Mouse (Mus musculus) liver, embryonic 11.5 days (tissue): ENCODE results near the gene Thsd4. TPM values are rescaled to one million over a fixed set of nuclear protein-coding genes. Genes with fewer than 3 reads are reported as not detected.

Experiments
- ATAC-seq: fragments of 200-750 bp; cut with Nextera tagmentation; replicated peaks from 2 replicates; pipeline ENCODE4 v1.8.0; 2017; ENCODE audit warnings: moderate number of reproducible peaks, mild to moderate bottlenecking, moderate TSS enrichment, moderate library complexity; ENCODE audit not compliant: low FRiP score
- DNase-seq: peaks from one replicate; pipeline ENCODE4 v3.0.0-alpha.2; 2017; ENCODE audit warnings: low spot score
- H3K27ac ChIP-seq: fragments of 300-500 bp; sonication (generic); 2 replicates; pipeline ENCODE4 v1.5.1; 2014; ENCODE audit warnings: mild to moderate bottlenecking, low read depth, low read length, control low read depth
- H3K27me3 ChIP-seq: fragments of 300-500 bp; sonication (generic); replicated peaks from 2 replicates; pipeline ENCODE4 v1.6.1; 2014; ENCODE audit warnings: low read length, mixed read lengths; ENCODE audit not compliant: control insufficient read depth, insufficient read depth
- H3K36me3 ChIP-seq: fragments of 300-500 bp; sonication (generic); 2 replicates; pipeline ENCODE4 v1.6.1; 2014; ENCODE audit warnings: mild to moderate bottlenecking, low read length, moderate library complexity, mixed read lengths; ENCODE audit not compliant: control insufficient read depth, insufficient read depth
- H3K4me1 ChIP-seq: fragments of 300-500 bp; sonication (generic); replicated peaks from 2 replicates; pipeline ENCODE4 v1.6.1; 2014; ENCODE audit warnings: low read length, mixed read lengths; ENCODE audit not compliant: control insufficient read depth, insufficient read depth
- H3K4me2 ChIP-seq: fragments of 300-500 bp; sonication (generic); 2 replicates; pipeline ENCODE4 v1.6.1; 2014; ENCODE audit warnings: mild to moderate bottlenecking, control low read depth, moderate library complexity
- H3K4me3 ChIP-seq: fragments of 300-500 bp; sonication (generic); 2 replicates; pipeline ENCODE4 v1.5.1; 2014; ENCODE audit warnings: low read depth, low read length, control low read depth
- H3K9ac ChIP-seq: fragments of 300-500 bp; sonication (generic); 2 replicates; pipeline ENCODE4 v1.6.1; 2014; ENCODE audit warnings: low read depth, low read length, control low read depth
- H3K9me3 ChIP-seq: fragments of 300-500 bp; sonication (generic); 2 replicates; pipeline ENCODE4 v1.6.1; 2016; ENCODE audit warnings: low read length, inconsistent platforms, mixed read lengths; ENCODE audit not compliant: control insufficient read depth
- WGBS: fragments of 180-500 bp; shearing (Covaris S2); extraction: QIAGEN DNeasy Blood & Tissue Kit; methylation state at CpG from one replicate; pipeline ENCODE4 v1.1.7; 2014; 5-methylcytosine and 5-hydroxymethylcytosine counted together
- polyA plus RNA-seq: library from polyadenylated mRNA; unstranded; fragments of >200 nt; fragmentation: Nextera tagmentation; extraction: Ambion mirVana; gene quantifications from 2 replicates; pipeline ENCODE4 v1.2.1, GENCODE M21; 2014

The Thsd4 gene
- polyA plus RNA-seq, 1 experiment from 2014 or later = 6.8 TPM

DNA sequence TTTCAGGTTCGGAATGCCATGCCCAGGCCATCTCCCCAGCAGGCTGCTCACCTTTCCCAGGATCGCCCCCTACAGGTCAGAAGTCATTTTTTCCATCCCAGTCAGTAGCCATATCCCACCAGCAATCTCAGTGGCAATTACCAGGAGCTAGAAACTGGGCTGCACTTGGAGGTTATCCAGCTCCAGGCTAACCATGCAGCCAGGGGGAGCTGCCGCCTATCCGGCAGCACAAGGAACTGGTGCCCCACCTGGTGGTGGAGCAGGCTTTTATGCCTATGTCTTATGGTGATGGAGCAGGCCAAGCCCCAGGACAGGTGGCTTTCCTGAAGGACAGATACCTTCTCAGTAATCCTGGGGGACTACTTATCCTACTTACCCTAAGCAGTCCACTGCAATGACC, 26.3 kb upstream of the Thsd4 start:
- no peak overlapping the region for H3K27ac ChIP-seq

DNA sequence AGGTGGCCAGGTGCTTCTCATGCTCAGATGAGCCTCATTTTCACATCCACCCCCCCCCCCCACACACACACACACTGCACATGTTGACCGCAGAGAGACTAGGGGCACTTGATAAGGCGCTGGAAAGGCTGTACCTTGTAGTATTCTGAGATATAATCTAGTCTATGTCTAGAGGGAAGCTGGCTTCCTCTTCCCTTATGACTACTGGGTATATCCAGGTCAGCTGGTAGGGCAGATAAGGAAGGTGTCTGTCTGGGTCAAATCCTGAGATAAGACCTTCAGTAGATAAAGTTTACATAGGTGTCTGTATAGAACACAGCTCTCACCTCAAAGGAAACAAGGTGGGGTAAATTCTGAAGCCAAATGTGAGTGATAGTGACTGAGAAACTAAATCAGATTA, 24.3 kb upstream of the Thsd4 start:
- H3K4me1 ChIP-seq = peaks cover 10% of the 10 kb centered on the region; the same call in 1 of the 2 replicates
- H3K9me3 ChIP-seq = no peaks in the 10 kb centered on the region
- ATAC-seq (peak; percentile 39; the same call in 1 of the 2 replicates), DNase-seq (no peak)
- H3K4me3 ChIP-seq = no peak overlapping the region
- no peak overlapping the region for H3K27ac ChIP-seq
- no peak overlapping the region for H3K4me2 ChIP-seq
- H3K27me3 ChIP-seq = no peaks in the 10 kb centered on the region
- H3K36me3 ChIP-seq = no peaks in the 10 kb centered on the region
- H3K9ac ChIP-seq = no peak overlapping the region
- 51% methylated on average over 2 of the region's 2 CpGs for WGBS

More for the DNA sequence above, 26.3 kb upstream of the Thsd4 start:
- 30% methylated on average over 4 of the region's 4 CpGs for WGBS
- H3K9ac ChIP-seq = no peak overlapping the region
- DNase-seq (no peak), ATAC-seq (no peak)
- H3K4me2 ChIP-seq = no peak overlapping the region
- no peaks in the 10 kb centered on the region for H3K27me3 ChIP-seq
- no peaks in the 10 kb centered on the region for H3K9me3 ChIP-seq
- H3K4me3 ChIP-seq = no peak overlapping the region
- peaks cover 10% of the 10 kb centered on the region; the same call in 1 of the 2 replicates for H3K4me1 ChIP-seq
- H3K36me3 ChIP-seq = no peaks in the 10 kb centered on the region

DNA sequence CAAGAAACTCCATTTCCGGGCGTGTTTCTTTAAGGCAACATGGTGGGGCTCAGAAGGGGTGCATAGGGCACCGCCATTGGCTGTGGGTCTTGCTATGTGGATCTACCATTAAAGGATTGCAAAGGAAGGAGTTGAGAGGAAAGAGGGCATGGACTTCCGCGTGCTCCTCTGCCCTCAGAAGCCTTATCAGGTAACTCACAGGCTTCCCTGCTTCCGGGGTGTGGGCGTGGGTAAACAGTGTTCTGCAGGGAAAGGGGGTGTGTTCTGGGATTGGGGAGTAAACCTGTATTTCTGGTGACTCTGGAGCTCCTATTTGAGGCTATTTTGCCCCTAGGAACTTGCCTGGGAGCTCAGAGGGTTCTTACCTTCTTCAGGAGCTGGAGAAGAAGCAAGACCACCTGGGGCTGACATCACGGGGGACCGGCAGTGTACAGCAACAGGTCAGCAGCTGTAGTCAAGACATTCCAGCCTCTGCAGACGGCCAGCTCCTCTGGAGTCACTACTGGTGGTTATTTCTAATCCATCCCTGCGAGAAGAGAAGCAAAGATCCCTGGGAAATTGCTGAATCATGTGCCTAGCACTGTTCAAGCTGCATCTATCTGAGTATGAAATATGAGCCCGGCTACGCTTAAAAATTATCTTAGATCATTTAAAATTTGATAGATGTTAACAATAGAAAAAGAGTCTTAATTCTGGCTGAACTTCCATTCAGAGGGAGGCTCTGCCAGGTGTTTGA, 23.7 kb upstream of the Thsd4 start:
- DNase-seq (no peak), ATAC-seq (peak; percentile 70; the same call in 1 of the 2 replicates)
- WGBS = 49% methylated on average over 13 of the region's 13 CpGs

DNA sequence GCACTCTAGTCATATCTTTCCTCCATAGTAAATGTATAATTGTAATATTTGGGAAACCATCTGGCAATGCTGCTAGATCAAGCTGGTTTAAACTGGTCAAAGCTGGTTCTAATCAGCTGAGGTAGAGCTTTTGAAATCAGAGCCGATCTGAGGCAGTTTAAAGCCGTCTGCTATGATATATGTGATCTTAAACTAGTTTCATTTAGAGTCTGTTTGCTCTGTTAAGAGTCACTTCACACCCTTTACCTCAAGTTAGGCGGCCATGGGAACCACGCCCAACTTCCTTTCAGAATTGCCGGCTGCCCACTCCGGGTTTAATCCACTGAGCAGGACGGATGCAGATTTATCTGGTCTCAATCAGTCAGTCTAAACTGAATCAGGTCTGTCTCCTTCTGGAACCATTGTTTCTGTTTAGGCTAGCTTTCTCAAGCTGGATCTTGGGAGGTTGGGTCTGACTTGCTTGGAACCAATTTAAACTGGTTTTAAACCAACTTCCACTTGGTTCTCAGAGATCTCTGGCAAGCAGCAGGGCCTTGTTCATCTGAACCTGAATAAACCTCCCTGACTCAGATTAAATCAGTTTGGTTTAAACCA, 21.7 kb upstream of the Thsd4 start:
- ATAC-seq (no peak), DNase-seq (no peak)
- H3K4me2 ChIP-seq = no peak overlapping the region
- no peaks in the 10 kb centered on the region for H3K27me3 ChIP-seq
- H3K4me3 ChIP-seq = no peak overlapping the region
- H3K9me3 ChIP-seq = no peaks in the 10 kb centered on the region
- 59% methylated on average over 7 of the region's 7 CpGs for WGBS
- H3K27ac ChIP-seq = no peak overlapping the region
- H3K4me1 ChIP-seq = peaks cover 10% of the 10 kb centered on the region; the same call in 1 of the 2 replicates
- no peak overlapping the region for H3K9ac ChIP-seq
- H3K36me3 ChIP-seq = no peaks in the 10 kb centered on the region

More for the DNA sequence above, 23.7 kb upstream of the Thsd4 start:
- no peaks in the 10 kb centered on the region for H3K36me3 ChIP-seq
- H3K9me3 ChIP-seq = no peaks in the 10 kb centered on the region
- H3K9ac ChIP-seq = no peak overlapping the region
- no peaks in the 10 kb centered on the region for H3K27me3 ChIP-seq
- no peak overlapping the region for H3K27ac ChIP-seq
- no peak overlapping the region for H3K4me3 ChIP-seq
- H3K4me1 ChIP-seq = peaks cover 10% of the 10 kb centered on the region; the same call in 1 of the 2 replicates
- peak overlapping the region; percentile 16; the same call in 1 of the 2 replicates for H3K4me2 ChIP-seq

DNA sequence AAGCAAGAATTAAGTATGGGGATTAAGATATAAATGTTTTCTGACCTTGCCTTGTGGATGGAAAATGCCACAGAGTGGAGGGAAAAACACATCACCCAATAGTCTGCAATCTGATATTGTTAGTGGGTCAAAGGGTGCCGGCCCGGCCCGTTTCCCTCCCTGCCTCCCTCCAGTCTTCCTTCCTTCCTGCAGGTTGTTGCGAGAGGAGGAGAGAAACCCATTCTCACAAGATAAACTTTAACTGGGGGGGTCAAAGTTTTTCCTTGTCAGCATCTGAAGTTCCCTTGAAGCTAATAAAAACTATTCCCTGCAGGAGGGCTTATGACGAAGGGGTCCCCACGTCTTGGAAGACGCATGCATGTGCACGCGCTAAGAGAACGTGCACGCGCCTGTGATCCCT, 8.5 kb upstream of the Thsd4 start:
- Histone ChIP-seq H3K9ac (no peak overlapping the region), H3K4me3 (no peak overlapping the region), H3K27me3 (no peaks in the 10 kb centered on the region; the same call in 1 of the 2 replicates), H3K4me1 (no peaks in the 10 kb centered on the region), H3K4me2 (no peak overlapping the region), H3K36me3 (no peaks in the 10 kb centered on the region), H3K27ac (no peak overlapping the region), H3K9me3 (no peaks in the 10 kb centered on the region)
- DNase-seq (no peak), ATAC-seq (no peak)
- WGBS = 76% methylated on average over 12 of the region's 12 CpGs

DNA sequence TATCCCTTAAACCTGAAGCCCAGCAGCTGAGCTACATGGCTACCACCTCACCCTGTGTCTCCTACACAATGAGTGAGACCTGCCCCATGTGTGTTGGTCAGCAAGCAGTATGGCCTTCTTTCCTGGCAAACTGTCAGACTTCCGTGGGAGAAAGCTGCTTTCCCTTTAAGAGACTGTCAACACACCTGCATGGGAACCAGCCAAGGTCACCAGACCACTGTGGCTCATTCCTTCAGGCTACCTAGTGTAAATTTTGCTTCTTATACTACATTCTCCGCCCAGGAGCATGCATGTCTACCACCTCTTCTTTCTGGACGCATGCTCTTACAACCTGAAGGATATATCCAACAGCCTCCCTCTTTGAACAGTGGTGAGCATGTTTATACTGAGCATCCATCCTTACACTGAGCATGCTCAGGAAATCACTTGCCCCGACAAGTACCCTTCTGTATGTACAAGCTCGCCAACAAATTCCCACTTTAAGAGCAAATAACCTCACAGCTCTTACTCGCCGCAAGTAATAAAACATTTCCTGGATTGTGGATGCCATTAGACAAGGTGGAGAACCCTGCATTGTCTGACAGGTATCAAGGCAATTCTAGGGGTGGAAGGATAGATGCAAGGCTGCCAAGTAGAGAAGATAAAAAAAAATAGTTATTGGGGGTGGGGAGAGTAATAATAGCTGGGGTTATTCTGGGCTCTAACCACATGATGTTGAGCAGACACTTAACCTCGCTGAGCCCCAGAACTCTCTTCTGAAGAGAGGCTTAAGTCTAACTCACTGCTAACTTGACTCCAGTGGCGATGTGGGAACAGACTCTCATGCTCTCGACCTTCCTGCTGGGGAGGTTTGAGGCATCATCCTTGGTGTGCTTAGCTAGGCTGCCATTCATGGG, 7.8 kb upstream of the Thsd4 start:
- Histone ChIP-seq H3K27me3 (no peaks in the 10 kb centered on the region; the same call in 1 of the 2 replicates), H3K27ac (no peak overlapping the region), H3K4me3 (no peak overlapping the region), H3K4me2 (no peak overlapping the region), H3K4me1 (no peaks in the 10 kb centered on the region), H3K36me3 (no peaks in the 10 kb centered on the region), H3K9me3 (no peaks in the 10 kb centered on the region), H3K9ac (no peak overlapping the region)
- ATAC-seq (no peak), DNase-seq (no peak)
- 74% methylated on average over 10 of the region's 10 CpGs for WGBS

DNA sequence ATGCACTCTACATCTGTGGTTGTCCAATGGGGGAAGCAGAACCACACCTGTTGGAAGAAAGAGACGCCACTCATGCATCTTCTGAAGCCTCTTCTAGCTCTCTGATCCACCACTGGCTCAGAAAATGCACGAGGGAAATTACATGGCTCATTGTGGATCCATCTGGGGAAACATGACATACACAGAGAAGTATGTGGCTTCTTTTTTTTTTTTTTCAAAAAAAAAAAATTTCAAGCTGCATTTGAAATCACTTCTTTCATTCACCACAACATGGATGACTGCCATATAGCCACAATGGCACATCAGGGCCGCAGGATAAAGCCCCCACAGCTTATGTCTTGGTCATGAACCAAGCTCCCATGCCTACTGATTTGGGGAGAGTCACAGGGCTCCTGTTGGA, 6.4 kb upstream of the Thsd4 start:
- Histone ChIP-seq H3K4me1 (no peaks in the 10 kb centered on the region), H3K36me3 (no peaks in the 10 kb centered on the region), H3K9me3 (no peaks in the 10 kb centered on the region), H3K9ac (no peak overlapping the region), H3K27ac (no peak overlapping the region), H3K27me3 (no peaks in the 10 kb centered on the region; the same call in 1 of the 2 replicates), H3K4me3 (no peak overlapping the region), H3K4me2 (no peak overlapping the region)
- DNase-seq (no peak), ATAC-seq (no peak)
- WGBS = 68% methylated on average over 3 of the region's 3 CpGs

DNA sequence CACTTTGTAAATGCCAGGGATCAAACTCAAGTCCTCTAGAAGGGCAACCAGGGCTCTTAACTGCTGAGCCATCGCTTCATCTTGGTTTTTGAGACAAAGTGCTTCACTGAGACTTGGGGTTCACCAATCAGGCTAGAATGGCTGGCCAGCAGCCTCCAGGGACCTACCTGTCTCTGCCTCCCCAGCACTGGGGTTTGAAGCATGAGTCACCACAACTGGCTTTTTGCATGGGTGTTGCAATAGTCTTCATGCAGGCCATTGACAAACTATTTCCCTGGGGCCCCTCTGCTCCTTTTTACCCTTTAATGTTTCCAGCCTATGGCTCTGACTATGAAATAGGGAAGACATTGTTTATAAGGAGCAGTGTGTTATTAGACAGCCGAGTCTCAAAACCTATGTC, 6.0 kb upstream of the Thsd4 start:
- H3K27ac ChIP-seq = no peak overlapping the region
- H3K9ac ChIP-seq = no peak overlapping the region
- H3K27me3 ChIP-seq = no peaks in the 10 kb centered on the region
- DNase-seq (no peak), ATAC-seq (no peak)
- H3K4me1 ChIP-seq = no peaks in the 10 kb centered on the region
- no peak overlapping the region for H3K4me3 ChIP-seq
- H3K4me2 ChIP-seq = no peak overlapping the region
- 82% methylated on average over 2 of the region's 2 CpGs for WGBS
- H3K9me3 ChIP-seq = no peaks in the 10 kb centered on the region
- H3K36me3 ChIP-seq = no peaks in the 10 kb centered on the region
